Mouse (Mus musculus) stomach, embryonic 16.5 days (tissue): ENCODE measurements at regions not wholly inside any gene's neighbourhood (a gene's known extent, or its start where the extent isn't known, plus 50 kb on each side); places are given as distances from the start of the nearest gene placed in this dataset.
A peak's percentile ranks its signal among the peaks of the same experiment; 100 is the strongest.

Source experiments
- ATAC-seq: fragments of 200-750 bp; cut with Nextera tagmentation; 2 replicates; pipeline ENCODE4 v1.8.0; 2017; ENCODE audit warnings: moderate number of reproducible peaks, moderate TSS enrichment; ENCODE audit not compliant: insufficient read depth, low FRiP score
- H3K27ac ChIP-seq: fragments of 300-500 bp; sonication (generic); 2 replicates; pipeline ENCODE4 v1.5.1; 2014; ENCODE audit warnings: low read length
- H3K27me3 ChIP-seq: fragments of 300-500 bp; sonication (generic); 2 replicates; pipeline ENCODE4 v1.6.1; 2014; ENCODE audit warnings: low read length, control low read depth, mixed read lengths; ENCODE audit not compliant: control insufficient read depth, insufficient read depth
- H3K36me3 ChIP-seq: fragments of 300-500 bp; sonication (generic); 2 replicates; pipeline ENCODE4 v1.6.1; 2014; ENCODE audit warnings: low read length; ENCODE audit not compliant: control insufficient read depth, insufficient read depth
- H3K4me1 ChIP-seq: fragments of 300-500 bp; sonication (generic); 2 replicates; pipeline ENCODE4 v1.6.1; 2014; ENCODE audit warnings: low read length, control low read depth, mixed read lengths; ENCODE audit not compliant: control insufficient read depth, insufficient read depth
- H3K4me2 ChIP-seq: fragments of 300-500 bp; sonication (generic); 2 replicates; pipeline ENCODE4 v1.6.1; 2014; ENCODE audit warnings: low read depth, low read length, mixed read lengths
- H3K4me3 ChIP-seq: fragments of 300-500 bp; sonication (generic); replicated peaks from 2 replicates; pipeline ENCODE4 v1.5.1; 2014; ENCODE audit warnings: mild to moderate bottlenecking, low read length
- H3K9ac ChIP-seq: fragments of 300-500 bp; sonication (generic); 2 replicates; pipeline ENCODE4 v1.6.1; 2014; ENCODE audit warnings: low read length
- H3K9me3 ChIP-seq: fragments of 300-500 bp; sonication (generic); replicated peaks from 2 replicates; pipeline ENCODE4 v1.6.1; 2016; ENCODE audit warnings: low read length, control low read depth; ENCODE audit not compliant: control insufficient read depth
- WGBS: fragments of 180-500 bp; shearing (Covaris S2); extraction: QIAGEN DNeasy Blood & Tissue Kit; methylation state at CpG from one replicate; pipeline ENCODE4 v1.1.7; 2014; 5-methylcytosine and 5-hydroxymethylcytosine counted together

- ATAC-seq = no peak
- no peaks in the 10 kb centered on the region for H3K27me3 ChIP-seq
- H3K4me2 ChIP-seq = no peak overlapping the region
- 0 out of 2 replicates have a peak, but pooled peaks cover 3% of the 10 kb centered on the region for H3K4me1 ChIP-seq
- H3K36me3 ChIP-seq = no peaks in the 10 kb centered on the region
- no peak overlapping the region for H3K27ac ChIP-seq
- H3K4me3 ChIP-seq = no peak overlapping the region
- H3K9ac ChIP-seq = no peak overlapping the region
- WGBS = 26% methylated on average over 7 of the region's 7 CpGs
- no peaks in the 10 kb centered on the region for H3K9me3 ChIP-seq
Measured at GRCm38 (mm10) chr4:31426169-31427030, 537.5 kb upstream of the Map3k7 start.

GRCm38 (mm10) chr4:31433943-31434342 is 530.0 kb upstream of the Map3k7 start:
- Histone ChIP-seq H3K27me3 (no peaks in the 10 kb centered on the region), H3K4me3 (no peak overlapping the region), H3K4me2 (no peak overlapping the region), H3K9me3 (no peaks in the 10 kb centered on the region), H3K27ac (no peak overlapping the region), H3K9ac (no peak overlapping the region), H3K36me3 (no peaks in the 10 kb centered on the region), H3K4me1 (no peaks in the 10 kb centered on the region)
- ATAC-seq = no peak
- 82% methylated on average over 7 of the region's 7 CpGs for WGBS

GRCm38 (mm10) chr4:31454898-31455297 is 509.0 kb upstream of the Map3k7 start:
- H3K27ac ChIP-seq = no peak overlapping the region
- H3K4me1 ChIP-seq = peaks cover 9% of the 10 kb centered on the region
- ATAC-seq = no peak
- H3K27me3 ChIP-seq = no peaks in the 10 kb centered on the region
- WGBS = 44% methylated on average over 7 of the region's 7 CpGs
- H3K9ac ChIP-seq = no peak overlapping the region
- no peaks in the 10 kb centered on the region for H3K36me3 ChIP-seq
- H3K4me2 ChIP-seq = peak overlapping the region; percentile 1; the same call in 1 of the 2 replicates
- H3K9me3 ChIP-seq = no peaks in the 10 kb centered on the region
- H3K4me3 ChIP-seq = no peak overlapping the region

GRCm38 (mm10) chr4:31455466-31455865 is 508.4 kb upstream of the Map3k7 start:
- Histone ChIP-seq H3K9me3 (no peaks in the 10 kb centered on the region), H3K9ac (no peak overlapping the region), H3K36me3 (no peaks in the 10 kb centered on the region), H3K27ac (peak overlapping the region; percentile 10; the same call in 1 of the 2 replicates), H3K4me1 (peaks cover 9% of the 10 kb centered on the region), H3K4me2 (no peak overlapping the region), H3K27me3 (no peaks in the 10 kb centered on the region), H3K4me3 (no peak overlapping the region)
- WGBS = 34% methylated on average over 4 of the region's 4 CpGs
- no peak for ATAC-seq

GRCm38 (mm10) chr4:31462456-31462855 is 501.4 kb upstream of the Map3k7 start:
- no peak for ATAC-seq
- no peak overlapping the region for H3K9ac ChIP-seq
- no peaks in the 10 kb centered on the region for H3K36me3 ChIP-seq
- no peaks in the 10 kb centered on the region for H3K9me3 ChIP-seq
- H3K4me3 ChIP-seq = no peak overlapping the region
- H3K27me3 ChIP-seq = no peaks in the 10 kb centered on the region
- no peak overlapping the region for H3K27ac ChIP-seq
- WGBS = 73% methylated on average over 4 of the region's 4 CpGs
- no peaks in the 10 kb centered on the region for H3K4me1 ChIP-seq
- H3K4me2 ChIP-seq = no peak overlapping the region

- WGBS = 77% methylated on average over 5 of the region's 5 CpGs
- Histone ChIP-seq H3K9me3 (no peaks in the 10 kb centered on the region), H3K27ac (no peak overlapping the region), H3K4me1 (0 out of 2 replicates have a peak, but pooled peaks cover under 1% of the 10 kb centered on the region), H3K4me3 (no peak overlapping the region), H3K36me3 (no peaks in the 10 kb centered on the region), H3K9ac (no peak overlapping the region), H3K4me2 (no peak overlapping the region), H3K27me3 (no peaks in the 10 kb centered on the region)
- ATAC-seq = no peak
Measured at GRCm38 (mm10) chr4:31463130-31463698, 500.7 kb upstream of the Map3k7 start.

GRCm38 (mm10) chr4:31468306-31468705 is 495.6 kb upstream of the Map3k7 start:
- Histone ChIP-seq H3K9ac (no peak overlapping the region), H3K4me2 (no peak overlapping the region), H3K27me3 (no peaks in the 10 kb centered on the region), H3K4me3 (no peak overlapping the region), H3K36me3 (no peaks in the 10 kb centered on the region), H3K27ac (no peak overlapping the region), H3K4me1 (0 out of 2 replicates have a peak, but pooled peaks cover 2% of the 10 kb centered on the region), H3K9me3 (no peaks in the 10 kb centered on the region)
- no peak for ATAC-seq
- WGBS = 81% methylated on average over 9 of the region's 9 CpGs

- no peaks in the 10 kb centered on the region for H3K9me3 ChIP-seq
- WGBS = 29% methylated on average over 4 of the region's 4 CpGs
- no peak overlapping the region for H3K27ac ChIP-seq
- no peak overlapping the region for H3K4me3 ChIP-seq
- 0 out of 2 replicates have a peak, but pooled peaks cover 2% of the 10 kb centered on the region for H3K4me1 ChIP-seq
- no peaks in the 10 kb centered on the region for H3K27me3 ChIP-seq
- ATAC-seq = peak; percentile 40; the same call in 1 of the 2 replicates
- H3K36me3 ChIP-seq = no peaks in the 10 kb centered on the region
- no peak overlapping the region for H3K4me2 ChIP-seq
- no peak overlapping the region for H3K9ac ChIP-seq
Measured at GRCm38 (mm10) chr4:31469803-31470202, 494.1 kb upstream of the Map3k7 start.

GRCm38 (mm10) chr4:31492535-31492934 is 471.4 kb upstream of the Map3k7 start:
- WGBS = 74% methylated on average over 3 of the region's 3 CpGs
- Histone ChIP-seq H3K4me2 (no peak overlapping the region), H3K27me3 (no peaks in the 10 kb centered on the region), H3K9me3 (no peaks in the 10 kb centered on the region), H3K27ac (no peak overlapping the region), H3K4me3 (no peak overlapping the region), H3K4me1 (no peaks in the 10 kb centered on the region), H3K36me3 (no peaks in the 10 kb centered on the region), H3K9ac (no peak overlapping the region)
- no peak for ATAC-seq
